In the genomic region with DNA sequence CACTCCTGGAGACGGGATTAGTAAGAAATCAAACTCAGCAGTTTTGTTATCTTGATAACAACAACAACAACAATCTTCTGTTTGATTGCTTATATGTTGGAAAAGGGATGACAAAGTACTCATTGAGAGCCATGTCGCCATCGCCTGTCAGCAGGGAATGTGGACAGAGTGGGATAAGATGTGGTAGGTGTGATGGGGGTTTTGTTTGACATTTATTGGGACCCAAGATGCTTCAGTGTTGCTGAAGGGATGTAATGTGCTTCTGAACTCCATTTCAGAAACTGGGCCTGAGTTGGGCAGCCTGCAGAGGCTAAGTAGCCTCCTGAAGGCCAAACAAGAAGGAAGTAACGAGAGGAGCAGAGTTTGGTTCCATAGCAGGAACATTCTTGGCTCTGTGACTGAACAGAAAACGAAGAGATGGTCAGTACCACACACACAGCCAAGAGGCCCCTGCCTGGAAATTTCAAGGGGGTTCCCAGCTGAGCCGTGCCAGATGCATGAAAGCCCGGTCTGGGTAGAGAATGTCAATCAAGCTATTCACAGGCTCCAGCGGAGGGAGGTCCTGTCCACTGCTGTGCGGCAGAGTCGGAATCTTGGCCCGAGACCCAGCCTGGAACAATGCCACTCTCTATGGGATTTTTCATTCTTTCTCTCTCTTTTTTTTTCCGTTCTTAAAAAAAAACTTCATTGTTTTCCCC, we compare ENCODE assay signal across 7 mouse cellular contexts. TPM values are rescaled to one million over a fixed set of nuclear protein-coding genes. Genes with fewer than 3 reads are reported as not detected.
DNase-seq lines count a peak whose midpoint lies in the region; ATAC-seq lines count a peak whose summit lies in the region.

No protein-coding gene starts in this region.

- H3K9ac ChIP-seq in forebrain, embryonic 12.5 days = no peak overlapping the region
- H3K9ac ChIP-seq in neural tube, embryonic 12.5 days = no peak overlapping the region

- peak overlapping the region; percentile 24; the same call in 1 of the 2 replicates for H3K4me2 ChIP-seq in forebrain, embryonic 12.5 days
- peak overlapping the region; percentile 25; the same call in 1 of the 2 replicates for H3K4me2 ChIP-seq in neural tube, embryonic 12.5 days (replicated peaks)

- H3K4me1 ChIP-seq in forebrain, embryonic 12.5 days = peaks cover 13% of the 10 kb centered on the region
- H3K4me1 ChIP-seq in neural tube, embryonic 12.5 days = peaks cover 5% of the 10 kb centered on the region; the same call in 1 of the 2 replicates

- 18% methylated on average over 12 of the region's 12 CpGs for WGBS in forebrain, embryonic 12.5 days
- WGBS in neural tube, embryonic 12.5 days = 36% methylated on average over 12 of the region's 12 CpGs

- intact Hi-C loops in heart, postnatal 25 days (cut with DNase I) = loop anchor here (10.0 kb wide), 1 partner anchor 288 kb away; no protein-coding TSS in a partner anchor
- intact Hi-C loops in left cerebral cortex, postnatal 25 days (cut with DNase I) = no loop called here

- no peak overlapping the region for H3K4me3 ChIP-seq in forebrain, embryonic 12.5 days (replicated peaks)
- no peak overlapping the region for H3K4me3 ChIP-seq in neural tube, embryonic 12.5 days

- ATAC-seq in forebrain, embryonic 12.5 days (ENCODE audit: low FRiP score) = peak; percentile 94; the same call in 1 of the 2 replicates
- ATAC-seq in neural tube, embryonic 12.5 days (ENCODE audit: low FRiP score, low read depth) = peak; percentile 88

- H3K9me3 ChIP-seq in forebrain, embryonic 12.5 days = no peaks in the 10 kb centered on the region
- H3K9me3 ChIP-seq in neural tube, embryonic 12.5 days = no peaks in the 10 kb centered on the region

- H3K36me3 ChIP-seq in forebrain, embryonic 12.5 days (replicated peaks) = no peaks in the 10 kb centered on the region
- no peaks in the 10 kb centered on the region for H3K36me3 ChIP-seq in neural tube, embryonic 12.5 days

- no peaks in the 10 kb centered on the region for H3K27me3 ChIP-seq in forebrain, embryonic 12.5 days
- H3K27me3 ChIP-seq in neural tube, embryonic 12.5 days (replicated peaks) = no peaks in the 10 kb centered on the region

- DNase-seq in adipocyte (ENCODE audit: low spot score) = peak; percentile 59
- DNase-seq in brain, embryonic 18.5 days (ENCODE audit: low read depth, low spot score) = peak; percentile 28
- peak; percentile 5 for DNase-seq in heart, postnatal 25 days (ENCODE audit: low spot score)
- peak; percentile 10 to 30 for DNase-seq in left cerebral cortex, postnatal 25 days (ENCODE audit: low spot score in 2 of 2)
- no peak for DNase-seq in thymus, postnatal 0 days (ENCODE audit: low spot score)

- peak overlapping the region; percentile 69 for H3K27ac ChIP-seq in forebrain, embryonic 12.5 days
- no peak overlapping the region for H3K27ac ChIP-seq in neural tube, embryonic 12.5 days

RNA-seq across cellular contexts. Expression of a gene that starts 48.0 kb away (rescaled TPM):
- 29.2 and 30.9 TPM in 2 replicates for polyA plus RNA-seq in forebrain, embryonic 12.5 days (2016; fragmentation: Nextera tagmentation; extraction: Ambion mirVana)
- total RNA-seq in heart, postnatal 25 days (2021) = 10 to 100 TPM; 56.0 to 57.4 TPM
- 10 to 100 TPM; 55.5 to 62.7 TPM for total RNA-seq in left cerebral cortex, postnatal 25 days (2021)
- 46.1 and 48.8 TPM in 2 replicates for polyA plus RNA-seq in neural tube, embryonic 12.5 days (2016; fragmentation: Nextera tagmentation; extraction: Ambion mirVana)
- 22.9 and 23.2 TPM in 2 replicates for polyA plus RNA-seq in thymus, postnatal 0 days (2015; fragmentation: Nextera tagmentation; extraction: Ambion mirVana)

RNA-seq across cellular contexts. Expression of a gene that starts 49.1 kb away (rescaled TPM):
- 4.5 and 5.2 TPM in 2 replicates for polyA plus RNA-seq in forebrain, embryonic 12.5 days (2016; fragmentation: Nextera tagmentation; extraction: Ambion mirVana)
- total RNA-seq in heart, postnatal 25 days (2021) = 10 to 100 TPM; 17.8 to 28.8 TPM
- total RNA-seq in left cerebral cortex, postnatal 25 days (2021) = 100 to 1,000 TPM; 250 to 277 TPM
- 5.6 and 6.9 TPM in 2 replicates for polyA plus RNA-seq in neural tube, embryonic 12.5 days (2016; fragmentation: Nextera tagmentation; extraction: Ambion mirVana)
- 13.1 and 14.5 TPM in 2 replicates for polyA plus RNA-seq in thymus, postnatal 0 days (2015; fragmentation: Nextera tagmentation; extraction: Ambion mirVana)
